Mouse (Mus musculus): ENCODE measurements around the gene Frs2. TPM values are rescaled to one million over a fixed set of nuclear protein-coding genes. Genes with fewer than 3 reads are reported as not detected.

Gene Frs2
- polyA plus RNA-seq, 1 experiment from 2014 or later = 18.0 TPM

DNA sequence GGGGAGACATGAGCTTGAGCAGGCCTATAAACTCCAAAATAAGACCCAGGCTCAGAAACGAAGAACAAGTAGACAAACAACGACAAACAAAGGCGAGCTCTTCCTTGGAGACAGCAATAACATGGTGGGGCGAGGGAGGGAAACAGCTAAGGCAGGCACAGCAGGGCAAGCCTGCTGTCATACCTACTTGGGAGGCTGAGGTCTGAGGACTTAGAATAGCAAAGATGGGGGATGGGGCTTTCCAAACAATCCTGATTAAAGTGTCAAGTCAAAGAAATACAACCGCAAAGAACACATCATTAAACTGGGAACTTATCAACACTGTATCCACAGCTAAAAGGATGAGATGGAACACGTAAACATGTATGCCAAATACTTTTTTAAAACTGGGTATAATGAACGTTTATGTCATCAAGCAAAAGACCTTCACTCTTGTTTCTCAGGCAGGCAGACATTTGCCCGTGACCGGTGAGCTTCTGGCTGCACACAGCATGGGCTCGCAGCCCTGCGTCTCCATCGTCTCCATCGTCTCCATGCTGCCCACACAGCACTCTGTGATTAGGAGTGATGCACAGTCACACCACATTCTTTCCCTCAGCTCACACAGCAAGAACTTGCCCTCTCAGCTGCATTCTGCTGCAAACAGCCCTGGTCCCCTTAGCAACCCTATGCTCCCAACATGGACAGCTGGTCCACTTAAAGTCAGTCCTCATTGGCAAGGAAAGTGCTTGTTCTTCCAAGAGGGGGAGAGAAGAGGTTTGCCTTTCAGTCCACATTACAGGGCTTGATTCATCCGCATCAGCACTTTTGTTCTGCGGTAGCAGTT is 53.6 kb downstream of the Frs2 start:
- Histone ChIP-seq H3K9ac (replicated peaks; ENCODE audit: low read length) (no peak overlapping the region), H3K9me3 (ENCODE audit: low read length) (no peaks in the 10 kb centered on the region), H3K27me3 (ENCODE audit: insufficient read depth, low read length) (no peaks in the 10 kb centered on the region), H3K4me1 (ENCODE audit: insufficient read depth, low read length) (peaks cover 12% of the 10 kb centered on the region), H3K36me3 (ENCODE audit: insufficient read depth, low read length) (no peaks in the 10 kb centered on the region; the same call in 1 of the 2 replicates), H3K27ac (ENCODE audit: low read length) (peak overlapping the region; percentile 39; the same call in 1 of the 2 replicates), H3K4me2 (replicated peaks; ENCODE audit: low read depth, low read length) (no peak overlapping the region), H3K4me3 (ENCODE audit: low read length) (no peak overlapping the region)
- ATAC-seq (ENCODE audit: low FRiP score, low TSS enrichment) = peak; percentile 67; the same call in 1 of the 2 replicates
- 46% methylated on average over 15 of the region's 15 CpGs for WGBS

DNA sequence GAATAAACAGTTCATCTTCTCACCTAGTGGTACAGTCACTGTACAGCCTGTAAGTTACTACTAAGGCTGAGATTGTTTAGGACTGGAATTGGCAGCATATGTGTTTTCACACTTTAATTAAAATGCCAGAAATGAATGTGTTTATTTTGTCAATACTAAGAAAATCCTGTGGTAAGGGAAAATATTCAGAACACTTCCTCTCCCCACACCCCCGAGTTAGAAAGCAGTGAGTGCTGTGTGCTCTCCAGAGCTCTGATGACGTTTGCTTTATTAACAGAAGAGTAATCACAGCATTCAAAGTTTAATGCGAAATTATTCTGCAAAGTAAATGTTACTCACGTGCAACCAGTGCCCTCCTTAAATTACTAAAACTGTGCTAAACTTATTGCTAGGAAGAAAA is 58.7 kb downstream of the Frs2 start:
- Histone ChIP-seq H3K4me1 (ENCODE audit: insufficient read depth, low read length) (peaks cover 7% of the 10 kb centered on the region), H3K4me2 (replicated peaks; ENCODE audit: low read depth, low read length) (no peak overlapping the region), H3K27me3 (ENCODE audit: insufficient read depth, low read length) (no peaks in the 10 kb centered on the region), H3K36me3 (ENCODE audit: insufficient read depth, low read length) (no peaks in the 10 kb centered on the region; the same call in 1 of the 2 replicates), H3K9me3 (ENCODE audit: low read length) (no peaks in the 10 kb centered on the region), H3K4me3 (ENCODE audit: low read length) (no peak overlapping the region), H3K27ac (ENCODE audit: low read length) (no peak overlapping the region), H3K9ac (replicated peaks; ENCODE audit: low read length) (no peak overlapping the region)
- ATAC-seq (ENCODE audit: low FRiP score, low TSS enrichment) = no peak
- 63% methylated on average over 4 of the region's 4 CpGs for WGBS

DNA sequence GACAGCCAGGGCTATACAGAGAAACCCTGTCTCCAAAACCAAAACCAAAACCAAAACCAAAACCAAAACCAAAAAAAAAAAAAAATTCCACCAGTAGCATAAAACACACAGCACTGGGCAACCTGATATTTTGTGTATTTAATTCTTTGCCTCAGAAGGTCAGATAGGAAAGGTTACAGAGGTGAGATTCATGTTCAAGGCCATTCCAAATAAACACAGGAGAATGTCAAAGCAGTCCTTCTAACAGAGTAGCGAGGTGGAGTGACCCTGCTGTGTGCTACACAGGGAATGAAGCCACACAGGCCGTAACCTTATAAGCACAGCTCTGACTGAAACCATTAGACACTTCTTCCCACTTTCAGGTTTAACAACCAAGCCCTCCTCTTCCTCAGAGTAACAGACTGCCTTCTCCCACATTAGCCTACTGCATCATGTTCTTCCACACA is 66.4 kb downstream of the Frs2 start:
- Histone ChIP-seq H3K36me3 (ENCODE audit: insufficient read depth, low read length) (peaks cover 35% of the 10 kb centered on the region), H3K4me2 (replicated peaks; ENCODE audit: low read depth, low read length) (no peak overlapping the region), H3K27me3 (ENCODE audit: insufficient read depth, low read length) (no peaks in the 10 kb centered on the region), H3K4me1 (ENCODE audit: insufficient read depth, low read length) (no peaks in the 10 kb centered on the region), H3K4me3 (ENCODE audit: low read length) (no peak overlapping the region), H3K9ac (replicated peaks; ENCODE audit: low read length) (no peak overlapping the region), H3K9me3 (ENCODE audit: low read length) (no peaks in the 10 kb centered on the region), H3K27ac (ENCODE audit: low read length) (no peak overlapping the region)
- ATAC-seq (ENCODE audit: low FRiP score, low TSS enrichment) = no peak
- WGBS = 80% methylated on average over 2 of the region's 2 CpGs

DNA sequence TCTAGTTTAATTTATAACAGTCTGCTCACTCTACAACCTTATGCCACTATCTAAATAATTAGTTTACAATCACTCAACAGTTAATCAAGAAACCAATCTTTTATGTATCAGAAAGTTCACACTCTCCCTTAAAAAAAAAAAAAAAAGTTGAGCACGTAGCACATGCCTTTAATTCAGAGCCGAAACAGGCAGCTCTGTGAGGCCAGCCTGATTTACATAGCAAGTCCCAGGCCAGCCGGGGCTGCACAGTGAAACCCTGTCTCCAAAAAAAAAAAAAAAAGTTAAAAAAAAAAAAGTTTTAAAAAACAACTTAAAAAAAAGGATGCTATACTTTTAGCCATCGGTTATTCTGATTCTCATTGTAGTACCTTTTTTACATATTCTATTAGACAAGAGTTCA is 67.0 kb downstream of the Frs2 start:
- Histone ChIP-seq H3K27ac (ENCODE audit: low read length) (no peak overlapping the region), H3K36me3 (ENCODE audit: insufficient read depth, low read length) (peaks cover 41% of the 10 kb centered on the region), H3K4me1 (ENCODE audit: insufficient read depth, low read length) (no peaks in the 10 kb centered on the region), H3K9ac (replicated peaks; ENCODE audit: low read length) (no peak overlapping the region), H3K27me3 (ENCODE audit: insufficient read depth, low read length) (no peaks in the 10 kb centered on the region), H3K4me3 (ENCODE audit: low read length) (no peak overlapping the region), H3K9me3 (ENCODE audit: low read length) (no peaks in the 10 kb centered on the region), H3K4me2 (replicated peaks; ENCODE audit: low read depth, low read length) (no peak overlapping the region)
- no peak for ATAC-seq (ENCODE audit: low FRiP score, low TSS enrichment)
- WGBS = 74% methylated on average over 4 of the region's 4 CpGs

DNA sequence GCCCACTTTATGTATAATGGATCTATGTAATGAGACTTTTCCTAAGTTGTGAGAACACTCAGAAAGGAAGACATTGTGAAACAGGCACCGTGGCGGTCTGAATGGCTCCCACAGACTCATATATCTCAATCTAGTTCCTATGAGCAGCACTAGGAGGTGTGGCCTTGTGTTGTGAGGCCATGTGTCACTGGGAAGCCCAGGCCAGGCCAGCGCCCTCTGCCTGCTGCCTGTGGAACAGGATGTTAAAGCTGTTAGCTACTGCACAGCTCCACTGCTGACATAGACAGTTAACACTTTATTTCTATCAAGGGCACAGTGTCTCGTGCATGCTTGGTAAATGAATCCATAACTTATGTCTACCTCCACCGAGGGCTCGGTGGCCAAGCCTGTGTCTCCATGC is 70.0 kb downstream of the Frs2 start:
- WGBS = 70% methylated on average over 6 of the region's 6 CpGs
- H3K4me1 ChIP-seq (ENCODE audit: insufficient read depth, low read length) = no peaks in the 10 kb centered on the region
- H3K27ac ChIP-seq (ENCODE audit: low read length) = no peak overlapping the region
- H3K4me3 ChIP-seq (ENCODE audit: low read length) = no peak overlapping the region
- peak; percentile 54; the same call in 1 of the 2 replicates for ATAC-seq (ENCODE audit: low FRiP score, low TSS enrichment)
- no peaks in the 10 kb centered on the region for H3K9me3 ChIP-seq (ENCODE audit: low read length)
- H3K4me2 ChIP-seq (replicated peaks; ENCODE audit: low read depth, low read length) = no peak overlapping the region
- H3K9ac ChIP-seq (replicated peaks; ENCODE audit: low read length) = no peak overlapping the region
- peaks cover 52% of the 10 kb centered on the region for H3K36me3 ChIP-seq (ENCODE audit: insufficient read depth, low read length)
- H3K27me3 ChIP-seq (ENCODE audit: insufficient read depth, low read length) = no peaks in the 10 kb centered on the region

DNA sequence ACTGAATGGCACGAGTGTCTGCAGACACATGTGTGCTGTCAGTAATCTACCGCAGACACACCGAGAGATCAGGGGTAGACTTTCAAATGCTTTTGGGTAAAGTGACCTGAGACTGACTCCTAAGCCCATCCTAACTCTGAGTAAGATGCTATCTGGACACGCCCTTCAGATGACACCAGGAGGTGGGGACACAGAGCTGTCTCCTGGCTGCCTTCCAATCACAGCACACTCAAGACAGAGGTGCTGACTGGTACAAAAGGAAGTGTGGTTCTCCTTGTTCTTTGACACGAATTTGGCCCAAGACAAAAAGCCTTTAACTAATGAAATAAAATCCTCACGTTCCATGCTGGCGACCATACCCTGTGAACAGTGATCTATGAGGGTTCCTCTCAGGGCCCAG is 75.2 kb downstream of the Frs2 start:
- no peaks in the 10 kb centered on the region for H3K9me3 ChIP-seq (ENCODE audit: low read length)
- no peaks in the 10 kb centered on the region for H3K27me3 ChIP-seq (ENCODE audit: insufficient read depth, low read length)
- H3K9ac ChIP-seq (replicated peaks; ENCODE audit: low read length) = no peak overlapping the region
- H3K4me1 ChIP-seq (ENCODE audit: insufficient read depth, low read length) = no peaks in the 10 kb centered on the region
- H3K27ac ChIP-seq (ENCODE audit: low read length) = no peak overlapping the region
- no peak overlapping the region for H3K4me3 ChIP-seq (ENCODE audit: low read length)
- no peak for ATAC-seq (ENCODE audit: low FRiP score, low TSS enrichment)
- WGBS = 83% methylated on average over 7 of the region's 7 CpGs
- H3K4me2 ChIP-seq (replicated peaks; ENCODE audit: low read depth, low read length) = no peak overlapping the region
- peaks cover 51% of the 10 kb centered on the region for H3K36me3 ChIP-seq (ENCODE audit: insufficient read depth, low read length)

DNA sequence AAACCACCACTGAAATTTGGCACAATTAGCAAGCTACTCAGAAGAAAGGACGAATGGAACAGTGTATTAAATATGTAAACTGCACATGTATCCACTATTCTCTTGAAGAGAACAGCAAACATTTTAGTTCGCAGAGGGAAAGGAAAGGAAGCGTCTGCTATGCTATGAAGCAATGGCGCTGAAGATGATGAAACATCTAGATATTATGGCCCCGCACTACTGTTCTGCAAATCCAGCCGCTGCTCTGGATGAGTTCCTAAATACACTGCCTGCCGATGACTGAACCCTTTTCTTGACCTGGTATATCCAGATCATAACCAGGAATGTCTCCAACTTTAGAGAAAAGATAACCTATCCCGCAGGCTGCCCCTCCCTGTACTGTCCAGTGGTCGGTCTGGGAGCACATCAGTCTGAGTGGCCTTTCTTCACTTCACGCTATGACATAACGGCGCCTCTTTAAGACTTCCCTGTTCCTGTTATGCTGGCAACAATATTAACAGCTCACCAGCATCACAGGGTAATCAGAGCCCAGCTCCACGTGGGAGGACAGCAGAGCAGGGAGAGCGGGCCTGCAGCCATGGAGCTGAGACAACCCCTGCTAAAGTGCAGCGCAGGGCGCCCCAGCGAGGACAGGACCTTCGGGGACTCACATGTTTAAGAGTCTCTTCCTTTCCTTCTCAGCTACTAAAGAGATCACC is 76.0 kb downstream of the Frs2 start:
- Histone ChIP-seq H3K4me2 (replicated peaks; ENCODE audit: low read depth, low read length) (no peak overlapping the region), H3K9ac (replicated peaks; ENCODE audit: low read length) (no peak overlapping the region), H3K4me3 (ENCODE audit: low read length) (no peak overlapping the region), H3K36me3 (ENCODE audit: insufficient read depth, low read length) (peaks cover 48% of the 10 kb centered on the region), H3K27ac (ENCODE audit: low read length) (no peak overlapping the region), H3K9me3 (ENCODE audit: low read length) (no peaks in the 10 kb centered on the region), H3K27me3 (ENCODE audit: insufficient read depth, low read length) (no peaks in the 10 kb centered on the region), H3K4me1 (ENCODE audit: insufficient read depth, low read length) (no peaks in the 10 kb centered on the region)
- 89% methylated on average over 18 of the region's 18 CpGs for WGBS
- ATAC-seq (ENCODE audit: low FRiP score, low TSS enrichment) = no peak

DNA sequence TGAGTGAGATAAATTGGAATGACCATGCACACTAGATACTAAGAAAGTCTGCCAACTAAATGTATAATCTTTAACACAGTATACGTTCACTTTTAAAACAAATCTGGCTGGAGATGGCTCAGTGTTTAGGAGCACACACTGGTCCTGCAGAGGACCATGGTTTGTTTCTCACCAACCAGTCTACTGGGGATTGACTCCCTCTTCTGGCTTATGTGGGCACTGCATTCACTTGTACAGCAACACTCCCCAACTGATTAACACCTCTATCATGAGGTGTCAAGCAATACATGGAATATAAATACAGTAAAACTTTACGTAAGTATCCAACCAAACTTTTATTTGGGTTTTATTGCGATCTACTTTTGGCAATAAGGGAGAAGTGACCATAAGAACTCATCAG is 79.2 kb downstream of the Frs2 start:
- Histone ChIP-seq H3K27ac (ENCODE audit: low read length) (no peak overlapping the region), H3K27me3 (ENCODE audit: insufficient read depth, low read length) (no peaks in the 10 kb centered on the region), H3K4me2 (replicated peaks; ENCODE audit: low read depth, low read length) (no peak overlapping the region), H3K36me3 (ENCODE audit: insufficient read depth, low read length) (peaks cover 31% of the 10 kb centered on the region), H3K9ac (replicated peaks; ENCODE audit: low read length) (no peak overlapping the region), H3K4me3 (ENCODE audit: low read length) (no peak overlapping the region), H3K9me3 (ENCODE audit: low read length) (no peaks in the 10 kb centered on the region), H3K4me1 (ENCODE audit: insufficient read depth, low read length) (no peaks in the 10 kb centered on the region)
- 96% methylated on average over 3 of the region's 3 CpGs for WGBS
- no peak for ATAC-seq (ENCODE audit: low FRiP score, low TSS enrichment)

DNA sequence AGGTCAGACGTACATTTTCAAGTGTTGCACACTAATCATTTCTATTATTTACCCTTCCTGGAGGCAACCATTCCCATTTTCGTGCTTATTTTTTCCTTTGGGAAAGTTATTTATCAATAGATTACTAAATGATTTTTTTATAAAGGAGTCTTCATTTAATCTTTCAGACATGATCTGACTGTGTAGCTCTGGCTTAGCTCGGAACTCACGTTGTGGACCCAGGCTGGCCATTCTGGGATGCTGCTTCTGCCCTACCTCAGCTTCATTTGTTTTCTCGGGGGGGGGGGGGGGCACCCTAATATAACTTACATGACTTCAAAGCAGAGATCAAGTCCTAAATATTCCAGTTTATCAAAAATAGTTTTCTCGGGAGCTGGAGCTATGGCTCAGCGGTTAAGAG is 84.3 kb downstream of the Frs2 start:
- Histone ChIP-seq H3K9ac (replicated peaks; ENCODE audit: low read length) (peak overlapping the region; percentile 63), H3K9me3 (ENCODE audit: low read length) (no peaks in the 10 kb centered on the region), H3K36me3 (ENCODE audit: insufficient read depth, low read length) (peaks cover 28% of the 10 kb centered on the region), H3K4me2 (replicated peaks; ENCODE audit: low read depth, low read length) (peak overlapping the region; percentile 62), H3K4me1 (ENCODE audit: insufficient read depth, low read length) (peaks cover 7% of the 10 kb centered on the region), H3K4me3 (ENCODE audit: low read length) (peak overlapping the region; percentile 85), H3K27ac (ENCODE audit: low read length) (peak overlapping the region; percentile 88), H3K27me3 (ENCODE audit: insufficient read depth, low read length) (no peaks in the 10 kb centered on the region)
- 0 out of 2 replicates have a peak, but pooled peaks have one; percentile 20 for ATAC-seq (ENCODE audit: low FRiP score, low TSS enrichment)
- WGBS = 8% methylated on average over 7 of the region's 7 CpGs

Data from kidney, embryonic 16.5 days (tissue).